Mouse (Mus musculus): ENCODE data around the gene Hsd17b3.

Gene Hsd17b3

DNA sequence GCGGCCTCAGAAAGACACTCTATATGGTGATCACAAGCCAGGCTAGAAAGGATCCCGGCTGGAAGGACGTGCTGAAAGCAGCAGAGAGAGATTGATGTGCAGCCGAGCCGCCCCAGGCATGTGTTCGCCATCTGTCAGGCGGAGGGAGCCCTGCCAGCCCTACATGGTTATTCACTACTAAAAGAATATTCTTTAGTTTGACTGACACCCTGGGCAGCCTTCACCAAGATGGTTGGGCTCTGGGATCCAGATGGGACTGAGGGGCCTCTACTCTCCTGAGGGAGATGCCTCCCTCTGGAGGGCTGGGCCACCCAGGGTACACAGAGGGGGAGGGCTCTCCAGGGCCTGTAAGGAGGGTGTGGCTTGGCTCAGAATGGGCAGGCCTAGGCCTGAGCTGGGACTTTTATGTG lies 68.1 kb downstream of the Hsd17b3 start:
- DNase-seq (ENCODE audit: extremely low spot score): peak; percentile 84

- no peak for DNase-seq (ENCODE audit: extremely low spot score)
Measured at GRCm38 (mm10) chr13:64018586-64019141, 70.4 kb downstream of the Hsd17b3 start.

DNA sequence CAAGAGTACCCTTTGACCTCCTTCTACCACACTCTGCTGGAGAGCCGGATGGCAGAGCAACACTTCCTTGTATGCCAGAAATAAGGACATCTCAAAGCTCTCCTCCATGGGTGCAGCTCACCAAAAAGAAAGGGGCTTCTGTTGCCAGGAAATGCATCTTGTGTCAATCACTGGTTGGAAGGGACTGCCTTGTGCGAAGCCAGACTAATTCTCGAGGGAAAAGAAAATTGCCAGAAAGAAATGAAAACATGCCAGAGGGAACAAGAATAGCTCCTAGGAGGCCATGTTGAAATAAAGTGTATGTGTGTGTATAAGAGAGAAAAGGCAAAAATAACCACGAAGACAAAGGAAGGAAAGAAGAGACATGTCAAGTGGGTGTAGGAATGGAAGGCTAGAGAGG lies 73.0 kb downstream of the Hsd17b3 start:
- DNase-seq (ENCODE audit: extremely low spot score): no peak

- no peak for DNase-seq (ENCODE audit: extremely low spot score)
Measured at GRCm38 (mm10) chr13:64011157-64011556, 77.9 kb downstream of the Hsd17b3 start.
